Mouse (Mus musculus) spleen, embryonic (tissue): ENCODE data around the gene Golgb1.
"Not testable (repeated sequence)": the region's sequence is repeated elsewhere in the genome, so short reads cannot be mapped to it uniquely, and the experiment has no call there.

Source experiments
- CTCF ChIA-PET: fragments of 350-600 bp; sonication (Branson Sonifier 250); formaldehyde crosslinking; loops from one replicate; lab custom pipeline; 2022; lab: Charles Lee

Gene Golgb1

GRCm38 (mm10) chr16:36874583-36875275 lies at the start of gene Golgb1, which contains the start of gene Eaf2:
TSS of gene Golgb1 (plus strand) at chr16:36875140.
TSS of gene Eaf2 (minus strand) at chr16:36875003.
- CTCF ChIA-PET: interaction anchor here (0.7 to 0.9 kb wide), 2 partner anchors 12 to 55 kb away, joined by 3 to 5 read pairs; no protein-coding TSS in a partner anchor

DNA sequence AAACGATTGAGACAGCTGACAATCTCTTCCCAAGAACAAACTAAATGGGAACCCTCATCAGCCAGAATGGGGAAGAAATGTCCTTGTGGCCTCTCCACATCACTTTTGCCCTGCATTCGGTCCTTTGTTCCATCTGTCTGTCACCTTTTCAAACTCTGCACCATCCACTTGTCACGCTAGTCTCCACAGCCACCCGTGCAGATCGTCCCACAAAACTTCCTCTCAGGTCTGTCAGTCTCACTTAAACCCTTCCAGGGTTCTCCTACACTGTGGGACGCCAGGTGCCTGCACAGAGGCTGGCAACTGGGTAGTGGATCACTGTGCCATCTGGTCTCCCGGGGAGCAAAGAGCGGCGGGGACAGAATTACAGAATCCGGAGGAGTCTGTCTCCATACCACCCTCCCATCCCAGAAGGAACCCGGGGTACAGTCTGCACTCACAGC lies 47.3 kb upstream of the Golgb1 start:
- CTCF ChIA-PET: no interaction called here

- CTCF ChIA-PET: interaction anchor here (0.6 kb wide), 1 partner anchor 826 kb away, joined by 3 read pairs; no protein-coding TSS in a partner anchor
These were observed 46.7 kb upstream of the Golgb1 start, which contains the start of gene Iqcb1 for GRCm38 (mm10) chr16:36828054-36828786. TSS of gene Iqcb1 (plus strand) at chr16:36828385.

DNA sequence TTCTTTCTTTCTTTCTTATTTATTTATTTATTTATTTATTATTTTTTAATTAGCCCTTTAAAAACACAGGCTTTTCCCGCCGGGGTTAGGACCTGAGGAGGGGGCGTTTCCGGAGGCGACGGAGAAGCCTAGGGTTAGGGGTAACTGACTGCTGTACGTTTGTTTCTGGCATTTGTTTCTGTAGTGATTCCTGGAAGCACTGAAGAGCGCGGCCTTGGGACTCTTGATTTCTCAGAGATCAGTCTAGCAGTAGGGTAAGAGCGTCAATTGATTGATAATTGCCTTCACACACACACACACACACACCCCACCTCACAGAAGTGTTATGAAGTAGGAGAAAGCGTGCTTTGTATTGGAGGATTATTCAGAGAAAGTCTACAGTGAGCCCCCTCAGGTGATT lies 46.1 kb upstream of the Golgb1 start:
- CTCF ChIA-PET: interaction anchor here (0.6 kb wide), 1 partner anchor 826 kb away, joined by 3 read pairs; no protein-coding TSS in a partner anchor

DNA sequence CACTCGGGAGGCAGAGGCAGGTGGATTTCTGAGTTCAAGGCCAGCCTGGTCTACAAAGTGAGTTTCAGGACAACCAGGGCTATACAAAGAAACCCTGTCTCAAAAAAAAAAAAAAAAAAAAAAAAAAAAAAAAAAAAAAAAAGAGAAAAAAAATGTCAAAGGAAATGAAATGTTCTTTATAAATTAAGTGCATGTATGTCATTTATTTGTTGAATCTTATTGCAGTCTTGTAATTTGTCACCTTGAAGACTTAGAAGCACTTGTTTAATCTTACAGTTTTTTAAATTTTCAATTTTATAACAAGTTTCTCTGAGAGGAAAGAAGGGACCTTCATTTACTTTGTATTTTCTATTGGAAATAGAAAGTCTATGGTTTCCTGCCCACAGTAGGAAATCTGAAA lies 28.0 kb upstream of the Golgb1 start:
- CTCF ChIA-PET: not testable (repeated sequence)

DNA sequence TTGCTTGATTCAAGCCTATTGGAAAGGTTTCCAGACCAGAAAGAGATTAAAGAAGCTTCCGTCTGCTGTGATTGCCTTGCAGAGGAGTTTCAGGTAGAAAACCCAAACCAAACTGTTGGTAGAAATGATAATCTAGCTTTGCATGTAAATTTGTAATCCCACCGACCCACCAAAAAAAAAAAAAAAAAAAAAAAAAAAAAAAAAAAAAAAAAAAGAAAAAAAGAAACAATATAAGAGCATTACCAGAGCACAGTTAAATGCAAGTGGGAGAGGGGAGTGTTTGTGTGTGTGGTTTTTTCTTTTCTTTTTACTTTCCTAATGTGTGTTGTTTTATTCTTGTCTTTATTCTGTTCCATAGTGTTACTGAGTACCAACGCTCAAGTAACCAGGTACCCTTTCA lies 23.7 kb upstream of the Golgb1 start:
- CTCF ChIA-PET: no interaction called here

DNA sequence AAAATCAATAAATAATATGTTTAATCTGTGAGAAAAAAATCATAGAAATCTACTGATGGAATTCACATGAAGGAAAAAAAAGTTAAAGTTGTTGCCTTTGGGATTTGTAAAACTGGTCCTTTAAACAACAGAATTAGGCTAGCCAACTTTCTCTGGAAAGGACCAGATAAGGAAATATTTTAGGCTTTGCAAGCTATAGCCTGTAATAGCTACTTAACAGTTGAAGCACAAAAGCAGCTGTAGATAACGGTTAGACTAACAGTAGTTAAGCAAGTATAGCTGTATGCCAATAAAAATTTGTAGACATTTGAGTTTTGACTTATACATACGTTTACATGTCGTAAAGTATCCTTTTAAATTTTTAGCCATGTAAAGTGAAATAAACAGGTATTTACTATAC lies 11.4 kb upstream of the Golgb1 start:
- CTCF ChIA-PET: no interaction called here

DNA sequence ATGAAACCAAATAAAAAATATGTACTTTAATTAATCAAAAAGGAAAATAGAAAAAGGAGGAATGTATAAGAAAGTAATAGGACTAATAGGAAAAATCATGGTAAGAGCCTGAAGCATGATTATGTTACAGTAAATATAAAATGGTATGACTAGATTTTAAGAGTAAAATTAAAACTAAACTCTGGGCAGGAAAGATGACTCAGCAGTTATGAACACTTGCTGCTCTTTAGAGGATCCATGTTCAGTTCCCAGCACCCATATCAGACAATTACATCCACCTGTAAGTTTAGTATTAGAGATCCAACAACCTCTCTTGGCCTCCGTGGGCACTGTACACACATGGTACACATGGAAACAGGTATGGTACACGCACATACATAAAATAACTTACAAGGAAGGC lies 5.5 kb upstream of the Golgb1 start:
- CTCF ChIA-PET: no interaction called here

DNA sequence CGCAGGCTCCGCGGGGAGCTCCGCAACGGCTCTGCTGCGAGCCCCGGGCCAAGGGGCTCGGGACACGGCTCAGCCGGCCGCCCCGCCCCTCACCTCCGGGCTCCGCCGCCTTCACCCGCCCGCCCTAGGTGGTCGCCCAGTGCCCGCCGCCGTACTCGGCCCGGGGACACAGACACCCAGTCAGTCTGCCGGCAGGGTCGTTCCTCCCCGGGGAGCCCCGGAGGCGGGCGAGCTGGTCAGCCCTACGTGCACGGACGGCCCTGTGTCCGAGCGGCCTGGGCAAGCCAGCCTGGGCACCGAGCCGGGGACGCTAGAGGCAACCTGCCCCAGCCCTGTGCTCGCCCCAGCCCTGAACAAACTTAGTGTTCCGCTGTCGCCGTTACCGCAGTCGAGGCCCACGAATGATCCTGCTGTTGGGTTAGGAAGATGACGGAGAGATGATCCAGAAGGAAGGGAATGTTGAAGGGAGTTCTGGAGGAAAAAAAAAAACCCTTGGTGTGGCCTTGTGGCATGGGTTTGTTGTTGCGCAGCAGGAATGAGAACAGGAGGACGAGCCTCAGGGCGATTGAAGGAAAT lies 424 bp downstream of the Golgb1 start:
- CTCF ChIA-PET: interaction anchor here (0.7 to 0.9 kb wide), 2 partner anchors 13 to 53 kb away, joined by 3 read pairs; no protein-coding TSS in a partner anchor

DNA sequence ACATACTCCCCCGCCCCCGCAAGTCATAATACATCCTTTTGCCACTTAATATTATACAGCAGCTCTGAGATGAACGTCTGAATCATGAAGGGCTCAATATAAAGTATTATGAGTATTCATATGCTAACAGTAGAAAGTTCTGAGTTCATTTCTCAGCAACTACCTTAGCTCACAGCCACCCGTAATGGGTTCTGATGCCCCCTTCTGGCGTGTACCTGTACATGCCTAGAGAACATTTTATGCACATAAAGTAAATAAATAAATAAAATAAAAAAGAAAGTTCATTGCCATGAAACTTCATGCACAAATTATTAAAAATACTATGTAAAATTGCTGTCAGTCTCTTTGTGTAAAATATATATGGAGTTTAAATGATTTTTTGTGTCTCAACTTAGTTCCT lies 2.4 kb downstream of the Golgb1 start:
- CTCF ChIA-PET: no interaction called here

- CTCF ChIA-PET: no interaction called here
These were observed 7.9 kb downstream of the Golgb1 start for GRCm38 (mm10) chr16:36882737-36883343.

DNA sequence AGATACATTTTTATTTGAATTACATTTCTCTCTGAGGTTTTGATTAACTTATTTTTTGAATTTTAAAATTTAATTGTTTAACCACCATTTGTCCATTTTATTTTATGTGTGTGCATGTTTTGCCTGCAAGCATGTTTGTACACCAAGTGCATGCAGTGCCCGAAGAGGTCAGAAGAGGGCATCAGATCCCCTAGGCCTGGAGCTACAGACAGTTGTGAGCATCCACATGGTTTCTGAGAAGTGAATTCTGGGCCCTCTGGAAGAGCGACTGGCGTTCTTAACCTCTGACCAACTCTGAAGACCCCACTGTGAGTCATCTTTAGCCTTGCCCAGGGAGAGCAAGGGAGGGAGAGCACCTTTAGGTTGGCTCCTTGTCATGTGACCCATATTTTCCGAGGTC lies 9.9 kb downstream of the Golgb1 start:
- CTCF ChIA-PET: no interaction called here

GRCm38 (mm10) chr16:36885912-36886311 lies 11.0 kb downstream of the Golgb1 start:
- CTCF ChIA-PET: no interaction called here

GRCm38 (mm10) chr16:36887546-36887945 lies 12.6 kb downstream of the Golgb1 start:
- CTCF ChIA-PET: no interaction called here

DNA sequence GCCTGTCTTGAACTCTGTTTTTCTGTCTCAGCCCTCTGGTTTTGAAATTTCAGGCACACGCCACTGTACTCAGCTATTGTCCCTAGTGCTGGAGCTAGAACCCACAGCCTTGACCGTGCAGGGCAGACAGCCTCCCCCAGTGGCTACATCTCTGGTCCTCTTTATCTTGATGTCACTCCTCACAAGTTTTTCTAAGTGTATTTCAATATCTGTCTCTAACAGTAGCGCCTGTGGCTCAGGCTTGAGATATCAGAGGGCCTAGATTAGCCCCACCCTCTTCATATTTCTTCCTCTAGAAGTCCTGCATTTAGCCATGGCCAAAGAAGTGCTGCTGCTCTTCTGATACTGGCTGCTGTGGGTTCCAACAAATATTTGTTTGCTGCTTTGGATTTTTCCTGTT lies 15.6 kb downstream of the Golgb1 start:
- CTCF ChIA-PET: no interaction called here

- CTCF ChIA-PET: no interaction called here
These were observed 16.5 kb downstream of the Golgb1 start for GRCm38 (mm10) chr16:36891415-36891814.

DNA sequence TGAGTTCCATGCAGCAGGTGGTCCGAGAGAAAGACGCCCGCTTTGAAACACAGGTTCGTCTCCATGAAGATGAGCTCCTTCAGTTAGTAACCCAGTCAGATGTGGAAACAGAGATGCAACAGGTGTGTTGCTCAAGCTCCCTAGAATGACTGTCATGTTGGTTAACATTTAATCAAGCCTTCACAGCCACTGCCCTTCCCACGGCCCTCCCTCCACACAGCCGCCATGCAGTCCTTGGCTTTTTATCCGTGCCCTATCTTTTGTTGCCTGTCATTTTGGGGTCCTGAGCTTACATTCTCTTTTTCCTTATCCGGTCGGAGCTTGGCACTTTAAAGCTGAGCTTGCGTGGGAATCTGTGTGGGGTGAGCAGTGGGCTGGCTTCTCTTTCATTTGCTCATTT lies 18.4 kb downstream of the Golgb1 start:
- CTCF ChIA-PET: no interaction called here

- CTCF ChIA-PET: no interaction called here
These were observed 21.8 kb downstream of the Golgb1 start for GRCm38 (mm10) chr16:36896712-36897111.

GRCm38 (mm10) chr16:36903156-36903555 lies 28.2 kb downstream of the Golgb1 start:
- CTCF ChIA-PET: no interaction called here

DNA sequence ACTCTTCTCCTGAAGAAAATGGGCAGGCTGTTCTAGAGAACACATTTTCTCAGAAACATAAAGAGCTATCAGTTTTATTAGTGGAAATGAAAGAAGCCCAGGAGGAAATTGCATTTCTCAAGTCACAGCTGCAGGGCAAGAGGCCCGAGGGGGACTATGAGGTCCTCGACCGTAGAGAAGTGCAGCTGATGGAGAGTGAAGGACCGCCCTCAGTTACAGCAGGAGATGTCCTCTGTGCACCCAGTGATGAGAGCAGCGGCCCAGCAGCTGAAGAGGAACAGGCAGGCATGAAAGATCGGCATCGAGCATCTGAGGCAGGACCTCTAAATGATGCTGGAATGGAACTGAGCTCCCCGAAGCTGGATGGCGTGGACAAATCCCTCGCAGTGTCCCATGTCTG lies 37.0 kb downstream of the Golgb1 start:
- CTCF ChIA-PET: no interaction called here

GRCm38 (mm10) chr16:36912311-36912710 lies 37.4 kb downstream of the Golgb1 start:
- CTCF ChIA-PET: no interaction called here

DNA sequence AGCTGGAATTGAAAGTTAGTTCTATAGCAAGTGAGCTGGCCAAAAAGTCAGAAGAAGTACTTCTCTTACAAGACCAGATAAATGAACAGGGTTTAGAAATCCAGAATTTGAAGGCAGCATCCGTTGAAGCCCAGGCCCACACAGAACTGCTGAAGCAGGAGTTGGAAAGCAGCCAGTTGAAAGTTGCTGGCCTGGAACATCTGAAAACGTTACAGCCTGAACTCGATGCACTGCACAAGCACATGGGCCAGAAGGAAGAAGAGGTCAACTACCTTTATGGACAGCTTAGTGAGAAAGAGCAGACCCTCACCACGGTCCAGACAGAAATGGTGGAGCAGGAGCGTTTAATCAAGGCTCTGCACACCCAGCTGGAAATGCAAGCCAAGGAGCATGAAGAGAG lies 39.3 kb downstream of the Golgb1 start:
- CTCF ChIA-PET: no interaction called here
